Mouse (Mus musculus) liver, adult 2 months (tissue): ENCODE results near the gene Srcin1. TPM values are rescaled to one million over a fixed set of nuclear protein-coding genes. Genes with fewer than 3 reads are reported as not detected.

ENCODE experiments used
- DNase-seq: peaks from one replicate; pipeline ENCODE4 v3.0.0-alpha.2; 2011; ENCODE audit warnings: low read depth, low spot score; ENCODE audit errors: extremely low read depth
- H3K27ac ChIP-seq: fragments of 200-500 bp; replicated peaks from 2 replicates; pipeline ENCODE4 v1.5.1; 2012; ENCODE audit warnings: low read depth, mild to moderate bottlenecking, control low read depth, inconsistent platforms, low read length; ENCODE audit not compliant: insufficient read depth
- H3K27me3 ChIP-seq: fragments of 200-500 bp; 2 replicates; pipeline ENCODE4 v1.6.1; 2012; ENCODE audit warnings: mild to moderate bottlenecking, moderate library complexity, low read length, inconsistent platforms; ENCODE audit not compliant: control insufficient read depth, insufficient read depth
- H3K36me3 ChIP-seq: fragments of 200-500 bp; 2 replicates; pipeline ENCODE4 v1.6.1; 2012; ENCODE audit warnings: low read length, inconsistent platforms; ENCODE audit not compliant: control insufficient read depth, insufficient read depth
- H3K4me1 ChIP-seq: fragments of 200-500 bp; 2 replicates; pipeline ENCODE4 v1.6.1; 2011; ENCODE audit warnings: low read length; ENCODE audit not compliant: control insufficient read depth, insufficient read depth
- H3K4me3 ChIP-seq: fragments of 200-500 bp; 2 replicates; pipeline ENCODE4 v1.5.1; 2011; ENCODE audit warnings: low read depth, mild to moderate bottlenecking, control low read depth, low read length, moderate library complexity; ENCODE audit not compliant: insufficient read depth
- H3K79me2 ChIP-seq: fragments of 200-500 bp; 2 replicates; pipeline ENCODE4 v1.6.1; 2012; ENCODE audit warnings: inconsistent platforms, mild to moderate bottlenecking, low read length, moderate library complexity; ENCODE audit not compliant: control insufficient read depth, insufficient read depth
- H3K9ac ChIP-seq: fragments of 200-500 bp; 2 replicates; pipeline ENCODE4 v1.6.1; 2012; ENCODE audit warnings: low read depth, mild to moderate bottlenecking, control low read depth, inconsistent platforms, low read length
- CTCF ChIP-seq: fragments of 200-500 bp; IDR thresholded peaks from 2 replicates; pipeline ENCODE4 v1.5.1; 2011; ENCODE audit warnings: low read depth, low read length, control low read depth
- POLR2A ChIP-seq: fragments of 200-500 bp; IDR thresholded peaks from 2 replicates; pipeline ENCODE4 v1.6.1; 2011; ENCODE audit warnings: low read length, control low read depth; ENCODE audit not compliant: insufficient read depth; ENCODE audit errors: extremely low read depth
- WGBS: fragments of 180-500 bp; shearing (Covaris S2); methylation state at CpG from one replicate; pipeline ENCODE4 v1.1.7; 2018; 5-methylcytosine and 5-hydroxymethylcytosine counted together
- polyA plus RNA-seq: library from polyadenylated mRNA; depleted of rRNA; stranded (reverse); fragments of >200 nt; gene quantifications from 2 replicates; pipeline ENCODE4 v1.2.3, GENCODE M21; 2012
- total RNA-seq: library from RNA; depleted of rRNA; stranded (reverse); fragments of >200 nt; gene quantifications from 2 replicates; pipeline ENCODE4 v1.2.3, GENCODE M21; 2014

The Srcin1 gene
- total and polyA plus RNA-seq, 2 experiments = under 0.01 to 0.12 TPM

GRCm38 (mm10) chr11:97556569-97557408 is 19.2 kb downstream of the Srcin1 start:
- Histone ChIP-seq H3K27ac (no peak overlapping the region), H3K79me2 (no peaks in the 10 kb centered on the region), H3K36me3 (no peaks in the 10 kb centered on the region), H3K27me3 (peaks cover 3% of the 10 kb centered on the region; the same call in 1 of the 2 replicates), H3K9ac (no peak overlapping the region), H3K4me3 (no peak overlapping the region), H3K4me1 (peaks cover 8% of the 10 kb centered on the region; the same call in 1 of the 2 replicates)
- DNase-seq = peak; percentile 73
- TF ChIP-seq POLR2A (no peak), CTCF (peak; percentile 82)
- WGBS = 24% methylated on average over 7 of the region's 7 CpGs

GRCm38 (mm10) chr11:97555144-97555543 is 20.8 kb downstream of the Srcin1 start:
- 18% methylated on average over 6 of the region's 6 CpGs for WGBS
- H3K79me2 ChIP-seq = no peaks in the 10 kb centered on the region
- H3K27ac ChIP-seq = no peak overlapping the region
- H3K27me3 ChIP-seq = peaks cover 10% of the 10 kb centered on the region; the same call in 1 of the 2 replicates
- H3K4me1 ChIP-seq = peaks cover 8% of the 10 kb centered on the region; the same call in 1 of the 2 replicates
- DNase-seq = peak; percentile 67
- no peak overlapping the region for H3K9ac ChIP-seq
- no peaks in the 10 kb centered on the region for H3K36me3 ChIP-seq
- no peak for TF ChIP-seq POLR2A
- no peak for TF ChIP-seq CTCF
- H3K4me3 ChIP-seq = no peak overlapping the region

- no peak for TF ChIP-seq CTCF
- no peak for TF ChIP-seq POLR2A
- no peak overlapping the region for H3K27ac ChIP-seq
- H3K79me2 ChIP-seq = no peaks in the 10 kb centered on the region
- H3K36me3 ChIP-seq = no peaks in the 10 kb centered on the region
- WGBS = 22% methylated on average over 8 of the region's 8 CpGs
- peaks cover 20% of the 10 kb centered on the region for H3K27me3 ChIP-seq
- peaks cover 7% of the 10 kb centered on the region; the same call in 1 of the 2 replicates for H3K4me1 ChIP-seq
- no peak overlapping the region for H3K9ac ChIP-seq
- no peak for DNase-seq
- H3K4me3 ChIP-seq = no peak overlapping the region
Measured at GRCm38 (mm10) chr11:97552151-97552550, 23.8 kb downstream of the Srcin1 start.

GRCm38 (mm10) chr11:97548757-97549156 is 27.2 kb downstream of the Srcin1 start:
- Histone ChIP-seq H3K36me3 (no peaks in the 10 kb centered on the region), H3K4me1 (0 out of 2 replicates have a peak, but pooled peaks cover 1% of the 10 kb centered on the region), H3K27ac (no peak overlapping the region), H3K27me3 (peaks cover 34% of the 10 kb centered on the region), H3K9ac (no peak overlapping the region), H3K79me2 (no peaks in the 10 kb centered on the region), H3K4me3 (no peak overlapping the region)
- 52% methylated on average over 8 of the region's 8 CpGs for WGBS
- TF ChIP-seq POLR2A = no peak
- TF ChIP-seq CTCF = no peak
- DNase-seq = no peak

- H3K4me1 ChIP-seq = 0 out of 2 replicates have a peak, but pooled peaks cover 1% of the 10 kb centered on the region
- DNase-seq = no peak
- 72% methylated on average over 12 of the region's 12 CpGs for WGBS
- H3K9ac ChIP-seq = no peak overlapping the region
- no peaks in the 10 kb centered on the region for H3K36me3 ChIP-seq
- H3K79me2 ChIP-seq = no peaks in the 10 kb centered on the region
- no peak for TF ChIP-seq CTCF
- no peak for TF ChIP-seq POLR2A
- H3K27ac ChIP-seq = no peak overlapping the region
- H3K27me3 ChIP-seq = peaks cover 34% of the 10 kb centered on the region
- no peak overlapping the region for H3K4me3 ChIP-seq
Measured at GRCm38 (mm10) chr11:97547957-97548706, 27.9 kb downstream of the Srcin1 start.
